Mouse (Mus musculus): ENCODE measurements at regions not wholly inside any gene's neighbourhood (a gene's known extent, or its start where the extent isn't known, plus 50 kb on each side); places are given as distances from the start of the nearest gene placed in this dataset.

DNA sequence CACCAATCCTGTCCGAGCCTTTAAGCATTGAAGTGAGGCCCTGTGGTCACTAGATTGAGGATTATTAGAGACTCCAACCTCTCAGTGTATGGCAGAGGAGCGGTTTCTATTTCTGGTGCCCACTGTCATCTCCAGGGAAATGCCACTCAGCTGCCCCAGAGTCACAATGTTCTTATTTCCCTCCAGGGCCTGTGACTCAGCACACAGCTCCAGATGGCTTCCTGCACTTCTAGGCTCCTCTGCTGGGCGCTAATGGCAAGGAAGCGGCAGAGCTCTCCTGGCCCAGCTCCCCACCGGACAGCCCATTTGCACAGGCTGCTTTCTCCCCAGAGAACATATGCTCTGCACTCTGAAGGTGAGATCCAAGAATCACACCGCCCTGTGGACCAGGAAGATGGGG lies 75.8 kb upstream of the Cpeb4 start:
- TF ChIP-seq CTCF (IDR thresholded peaks at IDR 0.05; ENCODE audit: insufficient read depth, low read depth, low read length) (no peak), POLR2A (IDR thresholded peaks at IDR 0.05; ENCODE audit: insufficient read depth, low read depth, low read length) (no peak)

All from olfactory bulb, adult 2 months (tissue).